Mouse (Mus musculus) urinary bladder, postnatal 14 days (tissue): Measurements from ENCODE around the gene Sipa1.

Experiments
- DNase-seq: peaks from one replicate; pipeline ENCODE4 v3.0.0; 2021; ENCODE audit warnings: low spot score

Gene Sipa1

GRCm38 (mm10) chr19:5686437-5686836 is 22.9 kb upstream of the Sipa1 start:
- no peak for DNase-seq

- DNase-seq = no peak
Observed at GRCm38 (mm10) chr19:5685861-5686260, 22.4 kb upstream of the Sipa1 start.

DNA sequence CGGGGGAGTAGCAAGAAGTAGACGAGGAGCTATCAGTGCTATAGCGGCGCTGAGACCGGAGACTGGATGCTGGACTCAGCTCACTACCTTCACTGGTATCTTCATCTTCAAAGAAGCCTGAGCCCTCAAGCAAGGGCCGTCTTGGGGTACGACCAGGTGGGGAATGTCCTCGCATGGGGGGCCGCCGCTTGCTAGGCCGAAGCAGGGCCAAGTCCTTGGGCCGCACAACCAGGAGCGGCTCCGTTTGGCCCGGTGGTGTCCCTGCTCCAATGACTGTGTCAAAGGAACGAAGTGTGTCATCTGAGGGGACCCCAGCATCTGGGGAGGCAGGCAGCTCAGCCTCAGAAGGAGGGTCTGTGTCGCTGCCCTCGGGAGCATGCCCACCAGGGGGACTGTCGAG is 21.9 kb upstream of the Sipa1 start:
- DNase-seq = no peak

DNA sequence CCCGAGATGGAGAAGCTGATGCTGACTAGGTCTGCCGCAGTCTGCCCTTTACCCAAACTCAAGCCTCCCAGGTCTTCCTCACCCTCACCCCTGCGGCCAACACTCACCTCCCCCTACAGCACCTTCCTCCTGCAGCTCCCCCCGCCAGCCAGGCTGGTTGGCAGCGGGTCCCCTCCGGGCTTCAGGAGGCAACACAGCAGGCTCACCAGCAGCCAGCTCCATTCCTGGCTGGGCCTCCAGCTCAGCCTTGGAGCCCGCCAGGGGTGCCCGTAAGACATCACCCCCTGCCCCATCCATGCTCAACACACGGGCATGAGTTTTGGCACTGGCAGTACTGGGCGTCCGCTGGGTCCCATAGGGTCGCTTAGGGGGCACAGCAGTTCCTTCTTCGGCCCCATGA is 21.5 kb upstream of the Sipa1 start:
- DNase-seq = no peak

- no peak for DNase-seq
Observed at GRCm38 (mm10) chr19:5684236-5684635, 20.7 kb upstream of the Sipa1 start.

DNA sequence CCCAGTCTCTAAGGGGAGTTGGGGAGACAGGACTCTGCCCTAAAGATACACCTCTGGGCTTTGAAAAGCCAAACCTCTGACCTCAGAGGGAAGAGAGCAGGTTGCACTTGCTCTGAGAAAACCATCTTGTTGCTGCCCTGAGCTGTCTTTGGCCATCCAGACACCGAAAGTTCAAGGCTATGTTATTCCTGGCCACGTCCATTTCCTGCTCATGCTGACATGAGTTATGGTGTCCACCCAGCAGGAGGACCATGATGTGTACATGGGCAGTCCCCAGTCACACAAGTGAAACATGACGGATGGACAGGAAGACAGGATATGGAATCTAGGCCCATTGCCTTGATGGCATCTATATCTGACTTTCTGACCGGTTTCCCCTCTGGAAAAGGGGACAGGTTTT is 16.9 kb upstream of the Sipa1 start:
- DNase-seq = no peak

- no peak for DNase-seq
Observed at GRCm38 (mm10) chr19:5668372-5668771, 4.9 kb upstream of the Sipa1 start.

- DNase-seq = no peak
Observed at GRCm38 (mm10) chr19:5666386-5666785, 2.9 kb upstream of the Sipa1 start.

- DNase-seq = no peak
Observed at GRCm38 (mm10) chr19:5665465-5665864, 2.0 kb upstream of the Sipa1 start.

DNA sequence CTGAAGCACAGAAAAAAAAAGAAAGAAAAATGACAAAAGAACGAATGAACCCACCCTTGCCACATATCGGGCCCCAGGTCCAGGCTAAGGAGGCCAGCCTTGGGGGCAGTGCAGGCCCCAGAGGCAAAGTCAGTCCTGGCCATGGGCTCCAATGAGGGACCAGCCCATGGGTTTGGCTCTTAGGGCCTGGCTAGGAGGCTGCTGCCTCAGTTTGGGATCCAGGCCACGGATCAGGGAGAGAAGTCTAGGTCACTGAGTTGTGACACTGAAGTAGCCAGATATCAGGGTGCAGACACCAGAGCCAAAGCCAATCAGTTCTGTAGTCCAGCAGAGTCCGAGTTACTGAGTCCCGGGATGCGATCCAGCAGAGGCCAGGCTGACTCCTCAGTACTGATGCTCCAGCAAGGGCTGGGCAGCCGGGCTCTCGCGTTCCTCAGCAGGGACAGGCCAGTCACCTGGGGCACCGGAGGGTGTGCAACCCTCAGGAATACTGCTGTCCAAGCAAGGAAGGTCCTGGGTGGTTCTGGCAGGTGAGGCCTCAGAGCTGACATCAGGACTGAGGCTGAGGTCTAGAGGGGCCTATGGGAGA is 1.3 kb upstream of the Sipa1 start:
- no peak for DNase-seq

GRCm38 (mm10) chr19:5662310-5662709 is 1.2 kb downstream of the Sipa1 start:
- no peak for DNase-seq

- no peak for DNase-seq
Observed at GRCm38 (mm10) chr19:5660942-5661751, 2.4 kb downstream of the Sipa1 start.

DNA sequence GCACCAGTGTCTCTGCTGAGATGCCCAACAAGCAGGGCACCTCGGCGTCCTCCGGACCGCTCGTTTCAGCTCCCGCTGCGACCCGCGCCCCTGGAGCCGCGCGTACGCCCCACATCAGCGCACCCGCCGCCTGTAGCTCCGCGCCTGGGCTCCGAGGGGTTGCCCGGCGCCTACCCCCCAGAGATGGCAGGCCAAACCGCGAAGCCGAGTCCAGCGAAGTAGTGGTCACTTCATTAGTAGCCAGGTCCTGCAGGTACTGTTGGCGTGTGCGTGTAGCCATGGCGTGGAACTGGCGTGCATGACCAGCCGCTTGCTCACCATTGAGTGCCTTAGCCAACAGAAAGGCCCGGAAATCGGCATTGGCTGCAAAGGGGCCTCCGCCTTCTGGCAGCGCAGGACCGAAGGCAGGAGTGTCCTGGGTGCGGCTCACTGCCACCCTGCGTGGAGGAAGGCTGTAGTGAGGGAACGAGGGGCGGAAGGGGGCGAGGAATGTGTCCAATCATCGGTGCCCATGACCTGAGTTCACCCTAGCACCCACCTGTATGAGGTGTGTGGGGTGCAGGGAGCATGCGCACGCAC is 8.7 kb downstream of the Sipa1 start:
- no peak for DNase-seq

DNA sequence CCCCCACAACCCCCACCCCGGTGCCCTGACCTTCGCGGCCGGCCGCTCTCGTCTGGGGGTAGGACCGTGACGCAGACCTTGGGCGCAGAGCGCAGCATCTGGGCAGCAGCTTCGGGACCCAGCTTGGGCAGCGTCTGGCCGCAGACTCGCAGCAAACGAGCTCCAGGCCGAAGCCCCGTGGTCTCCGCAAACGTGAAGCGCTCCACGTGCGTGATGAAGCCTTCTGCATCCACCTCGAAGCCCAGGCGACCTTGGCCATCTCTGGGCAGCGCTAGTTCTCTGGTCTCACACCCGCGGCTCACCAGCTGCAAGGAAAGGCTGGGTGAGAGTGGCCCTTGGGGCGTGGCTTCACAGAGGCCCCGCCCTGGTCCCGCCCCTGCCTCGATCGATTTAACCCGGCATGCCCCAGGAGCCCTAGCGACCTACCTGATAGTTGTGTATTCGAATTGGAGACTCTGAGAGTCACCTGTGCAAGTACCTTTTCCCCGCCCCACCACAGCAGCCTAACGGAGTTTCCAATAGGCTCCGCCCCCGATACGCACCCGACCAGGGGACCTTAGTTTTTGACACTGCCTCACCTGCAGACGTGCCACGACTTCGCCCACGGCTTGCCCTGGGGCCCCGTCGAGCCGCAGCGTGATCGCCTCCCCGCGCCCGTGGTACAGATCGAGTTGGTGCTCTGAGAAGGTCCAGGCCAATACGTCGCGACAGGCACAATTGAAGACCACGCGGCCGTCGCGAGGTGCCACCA is 9.4 kb downstream of the Sipa1 start:
- no peak for DNase-seq

GRCm38 (mm10) chr19:5652570-5652969 is 10.9 kb downstream of the Sipa1 start:
- no peak for DNase-seq

GRCm38 (mm10) chr19:5651502-5652274 is 11.8 kb downstream of the Sipa1 start:
- no peak for DNase-seq

GRCm38 (mm10) chr19:5649298-5649741 is 14.2 kb downstream of the Sipa1 start:
- no peak for DNase-seq

- DNase-seq = peak; percentile 78
Observed at GRCm38 (mm10) chr19:5648401-5649297, 14.9 kb downstream of the Sipa1 start.

GRCm38 (mm10) chr19:5647791-5648190 is 15.7 kb downstream of the Sipa1 start:
- DNase-seq = no peak

DNA sequence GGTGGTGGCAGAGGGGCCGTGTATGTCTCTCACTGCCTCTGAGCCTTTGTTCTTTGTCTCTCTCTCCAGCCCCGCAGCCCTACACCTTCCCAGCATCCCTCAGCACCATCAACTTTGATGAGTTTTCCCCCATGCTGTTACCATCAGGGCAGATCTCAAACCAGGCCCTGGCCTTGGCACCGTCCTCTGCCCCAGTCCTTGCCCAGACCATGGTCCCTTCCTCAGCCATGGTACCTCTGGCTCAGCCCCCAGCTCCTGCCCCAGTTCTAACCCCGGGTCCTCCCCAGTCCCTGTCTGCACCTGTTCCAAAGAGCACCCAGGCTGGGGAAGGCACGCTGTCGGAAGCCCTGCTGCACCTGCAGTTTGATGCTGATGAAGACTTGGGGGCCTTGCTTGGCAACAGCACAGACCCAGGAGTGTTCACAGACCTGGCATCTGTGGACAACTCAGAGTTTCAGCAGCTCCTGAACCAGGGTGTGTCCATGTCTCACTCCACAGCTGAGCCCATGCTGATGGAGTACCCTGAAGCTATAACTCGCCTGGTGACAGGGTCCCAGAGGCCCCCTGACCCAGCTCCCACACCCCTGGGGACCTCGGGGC is 16.7 kb downstream of the Sipa1 start:
- no peak for DNase-seq
